Mouse (Mus musculus): ENCODE data around the gene Calcb.

GRCm38 (mm10) chr7:114768516-114768915 lies 50.1 kb downstream of the Calcb start:
- TF ChIP-seq CTCF (IDR thresholded peaks at IDR 0.05; ENCODE audit: insufficient read depth, low read length) (no peak), POLR2A (IDR thresholded peaks at IDR 0.05; ENCODE audit: borderline replicate concordance, extremely low read depth, low read depth, low read length) (no peak)
